Mouse (Mus musculus): ENCODE results near the gene Igf2.

The Igf2 gene

GRCm38 (mm10) chr7:142658681-142659180, 7.9 kb downstream of the Igf2 start:
- peak; percentile 49 for DNase-seq

- DNase-seq, result peak; percentile 28
Observed at GRCm38 (mm10) chr7:142657821-142658614, 8.6 kb downstream of the Igf2 start.

- DNase-seq, result no peak
Observed at GRCm38 (mm10) chr7:142657341-142657791, 9.2 kb downstream of the Igf2 start.

DNA sequence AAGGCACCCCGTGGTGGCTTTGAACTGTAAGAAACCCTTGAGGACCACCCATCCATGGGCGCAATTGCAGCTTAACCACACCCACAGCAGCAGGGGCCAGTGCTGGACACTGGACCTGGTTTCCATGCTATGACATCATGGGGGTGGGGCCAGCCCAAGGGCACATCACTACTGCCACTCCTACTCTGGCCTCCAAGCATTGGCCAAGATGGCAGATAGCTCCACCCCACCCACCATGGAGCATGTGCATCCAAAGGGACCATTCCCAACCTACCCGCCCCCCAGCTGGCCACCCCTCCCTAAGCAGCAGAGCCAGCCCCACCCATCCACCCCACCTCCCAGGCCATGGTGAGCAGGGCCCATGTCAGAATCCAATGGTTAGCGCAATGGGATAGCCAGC, 10.6 kb downstream of the Igf2 start:
- no peak for DNase-seq

DNA sequence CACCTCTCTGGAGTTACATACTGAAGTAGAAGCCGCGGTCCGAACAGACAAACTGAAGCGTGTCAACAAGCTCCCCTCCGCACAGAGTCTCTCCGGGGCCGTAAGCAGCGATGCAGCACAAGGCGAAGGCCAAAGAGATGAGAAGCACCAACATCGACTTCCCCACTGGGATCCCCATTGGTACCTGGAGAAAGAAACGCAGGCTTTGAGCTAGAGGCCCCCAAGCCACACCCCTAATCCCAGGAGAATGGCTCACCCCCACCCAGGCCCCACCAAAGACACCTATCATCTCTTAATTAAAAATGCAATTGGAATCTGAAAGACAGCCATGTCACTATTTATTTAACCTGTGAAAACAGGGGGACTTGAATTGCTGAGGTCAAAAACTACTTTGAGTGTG, 11.0 kb downstream of the Igf2 start:
- no peak for DNase-seq

DNA sequence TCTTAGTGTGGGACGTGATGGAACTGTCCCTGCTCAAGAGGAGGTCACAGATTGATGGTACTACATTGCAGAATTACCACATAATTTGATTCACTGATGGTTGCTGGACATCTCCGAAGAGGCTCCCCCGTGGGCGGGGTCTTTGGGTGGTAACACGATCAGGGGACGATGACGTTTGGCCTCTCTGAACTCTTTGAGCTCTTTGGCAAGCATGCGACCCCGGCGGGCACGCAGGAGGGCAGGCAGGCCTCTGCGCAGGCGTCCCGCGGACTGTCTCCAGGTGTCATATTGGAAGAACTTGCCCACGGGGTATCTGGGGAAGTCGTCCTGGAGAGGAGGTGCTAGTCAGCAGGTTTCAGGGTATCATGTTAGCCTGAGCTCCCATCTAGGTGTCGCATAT, 12.9 kb downstream of the Igf2 start:
- no peak for DNase-seq

DNA sequence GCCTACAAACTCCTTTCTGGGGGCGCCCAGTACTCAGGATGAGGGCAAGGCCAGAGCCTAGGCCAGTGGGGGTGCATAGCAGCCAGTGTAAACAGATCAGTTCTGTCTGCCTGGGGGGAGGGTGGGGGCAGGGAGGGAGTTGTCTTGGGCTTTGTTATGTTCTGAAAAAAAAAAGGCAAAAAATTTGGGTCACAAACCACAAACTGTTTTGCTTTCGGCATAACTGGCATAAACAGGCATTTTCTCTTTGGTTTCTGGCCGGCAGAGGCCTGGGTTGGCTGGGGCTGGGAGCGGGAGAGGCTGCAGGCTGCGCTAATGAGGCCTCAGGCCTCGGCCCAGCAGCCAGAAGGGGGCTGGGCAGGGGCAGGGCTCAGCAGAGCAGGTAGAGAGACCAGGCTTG, 19.9 kb downstream of the Igf2 start:
- DNase-seq, result no peak

- no peak for DNase-seq
Observed at GRCm38 (mm10) chr7:142645045-142645444, 21.6 kb downstream of the Igf2 start.

GRCm38 (mm10) chr7:142636178-142636577, 30.4 kb downstream of the Igf2 start:
- no peak for DNase-seq

GRCm38 (mm10) chr7:142630691-142631090, 35.9 kb downstream of the Igf2 start:
- DNase-seq, result no peak

GRCm38 (mm10) chr7:142629806-142630205, 36.8 kb downstream of the Igf2 start:
- DNase-seq, result no peak

DNA sequence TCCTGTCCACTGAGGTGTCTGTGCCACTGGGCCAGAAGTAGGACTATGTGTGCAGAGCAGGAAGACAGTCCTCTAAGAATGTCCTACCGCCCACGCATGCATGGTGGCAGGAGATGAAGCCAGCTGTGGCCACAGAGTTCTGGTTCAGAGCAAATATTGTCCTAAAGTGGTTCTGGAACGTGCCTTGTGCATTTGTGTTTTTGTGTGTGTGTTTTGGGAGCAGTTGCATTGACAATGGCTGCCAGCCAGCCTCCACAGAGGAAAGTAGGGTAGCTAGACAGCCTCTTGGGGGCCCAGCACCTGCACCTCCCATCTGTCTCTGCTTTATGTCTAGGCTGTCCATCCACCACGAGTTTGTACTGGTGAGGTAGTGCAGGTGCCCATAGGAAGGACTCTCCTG, 44.4 kb downstream of the Igf2 start:
- DNase-seq, result no peak

- DNase-seq, result no peak
Observed at GRCm38 (mm10) chr7:142613077-142613476, 53.5 kb downstream of the Igf2 start.

- DNase-seq, result peak; percentile 82
Observed at GRCm38 (mm10) chr7:142610627-142611406, 55.8 kb downstream of the Igf2 start.

- DNase-seq, result no peak
Observed at GRCm38 (mm10) chr7:142600921-142601320, 65.7 kb downstream of the Igf2 start.
